Mouse (Mus musculus): ENCODE data around the gene Cacna2d3. TPM values are rescaled to one million over a fixed set of nuclear protein-coding genes. Genes with fewer than 3 reads are reported as not detected.

The Cacna2d3 gene
- total and polyA plus RNA-seq, 3 experiments: not detected

DNA sequence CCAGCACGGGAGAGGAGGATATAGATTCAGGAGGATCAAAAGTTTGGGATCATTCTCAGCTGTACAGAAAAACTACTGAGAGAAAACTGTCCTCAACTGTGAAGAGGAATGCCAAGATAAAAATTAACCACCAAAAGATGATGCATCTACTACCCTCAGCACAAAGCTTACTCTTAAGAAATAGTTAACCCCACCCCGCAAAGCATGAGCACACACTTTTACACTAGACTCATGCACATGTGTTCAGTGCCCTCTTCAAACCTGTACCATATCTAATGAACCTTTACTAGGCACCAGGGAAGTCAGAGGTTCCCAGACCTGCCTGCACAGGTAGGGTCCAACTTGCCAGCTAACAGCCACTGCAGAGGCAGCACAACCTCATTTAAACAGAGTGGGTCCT is 771.2 kb downstream of the Cacna2d3 start:
- H3K4me1 ChIP-seq (ENCODE audit: control insufficient read depth in 1 of 2, insufficient read depth in 2 of 2, low read length in 2 of 2): no peaks in the 10 kb centered on the region
- H3K27ac ChIP-seq (ENCODE audit: control insufficient read depth, low read depth, low read length): no peak overlapping the region
- H3K36me3 ChIP-seq (ENCODE audit: control insufficient read depth in 1 of 2, insufficient read depth in 2 of 2, low read length in 2 of 2): no peaks in the 10 kb centered on the region
- no peak for TF ChIP-seq JUND (IDR thresholded peaks at IDR 0.05; ENCODE audit: low read depth, low read length)
- no peak for TF ChIP-seq MEF2A (IDR thresholded peaks at IDR 0.05; ENCODE audit: extremely low read depth, insufficient replicate concordance, low read depth, low read length, poor library complexity, severe bottlenecking)
- TF ChIP-seq CHD1 (IDR thresholded peaks at IDR 0.05; ENCODE audit: low read depth, low read length): no peak
- TF ChIP-seq SIN3A (IDR thresholded peaks at IDR 0.05; ENCODE audit: low read length): no peak
- H3K9ac ChIP-seq (ENCODE audit: control insufficient read depth, low read depth, low read length, poor library complexity, severe bottlenecking): no peak overlapping the region
- no peak for DNase-seq (ENCODE audit: low read depth, low spot score)
- no peaks in the 10 kb centered on the region for H3K79me2 ChIP-seq (ENCODE audit: control insufficient read depth, insufficient read depth, low read length, poor library complexity)
- no peak overlapping the region for H3K4me3 ChIP-seq (ENCODE audit: control insufficient read depth in 1 of 2, insufficient read depth in 1 of 2, low read depth in 2 of 2, low read length in 2 of 2)
- no peaks in the 10 kb centered on the region for H3K27me3 ChIP-seq (ENCODE audit: control insufficient read depth in 1 of 2, insufficient read depth in 2 of 2, low read length in 2 of 2)
- H3K9me3 ChIP-seq (replicated peaks; ENCODE audit: insufficient read depth, low read length): no peaks in the 10 kb centered on the region

DNA sequence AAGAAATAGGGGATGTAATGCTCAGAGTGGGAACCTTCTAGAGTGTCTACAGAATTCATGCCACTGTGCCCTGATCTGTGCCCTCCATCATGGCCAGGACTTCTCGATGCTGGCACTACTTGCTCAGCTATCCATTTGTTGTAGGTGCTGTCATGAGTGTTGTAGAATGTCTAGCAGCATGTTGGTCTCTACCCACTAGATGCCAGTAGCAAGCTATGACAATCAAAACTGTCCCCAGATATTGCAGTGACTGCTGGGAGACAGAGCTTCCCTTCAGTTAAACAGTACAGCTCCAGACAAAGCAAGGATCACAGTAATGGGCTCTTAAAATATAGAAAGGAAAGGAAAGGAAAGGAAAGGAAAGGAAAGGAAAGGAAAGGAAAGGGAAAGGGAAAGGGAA is 771.9 kb downstream of the Cacna2d3 start:
- Histone ChIP-seq H3K9me3 (replicated peaks; ENCODE audit: insufficient read depth, low read length) (no peaks in the 10 kb centered on the region), H3K27me3 (ENCODE audit: control insufficient read depth in 1 of 2, insufficient read depth in 2 of 2, low read length in 2 of 2) (no peaks in the 10 kb centered on the region), H3K9ac (ENCODE audit: control insufficient read depth, low read depth, low read length, poor library complexity, severe bottlenecking) (no peak overlapping the region), H3K27ac (ENCODE audit: control insufficient read depth, low read depth, low read length) (no peak overlapping the region), H3K4me1 (ENCODE audit: control insufficient read depth in 1 of 2, insufficient read depth in 2 of 2, low read length in 2 of 2) (no peaks in the 10 kb centered on the region), H3K79me2 (ENCODE audit: control insufficient read depth, insufficient read depth, low read length, poor library complexity) (no peaks in the 10 kb centered on the region), H3K4me3 (ENCODE audit: control insufficient read depth in 1 of 2, insufficient read depth in 1 of 2, low read depth in 2 of 2, low read length in 2 of 2) (no peak overlapping the region), H3K36me3 (ENCODE audit: control insufficient read depth in 1 of 2, insufficient read depth in 2 of 2, low read length in 2 of 2) (no peaks in the 10 kb centered on the region)
- no peak for DNase-seq (ENCODE audit: low read depth, low spot score)
- TF ChIP-seq GABPA (IDR thresholded peaks at IDR 0.05; ENCODE audit: low read depth, low read length): no peak
- TF ChIP-seq HCFC1 (IDR thresholded peaks at IDR 0.05; ENCODE audit: low read depth, low read length): no peak
- no peak for TF ChIP-seq POLR2AphosphoS5 (IDR thresholded peaks at IDR 0.05; ENCODE audit: borderline replicate concordance, low read depth, low read length)
- no peak for TF ChIP-seq KAT2A (conservative IDR thresholded peaks at IDR 0.05; ENCODE audit: low read depth, low read length)
- TF ChIP-seq BHLHE40 (IDR thresholded peaks at IDR 0.05; ENCODE audit: borderline replicate concordance, low read depth, low read length): no peak
- TF ChIP-seq JUND (IDR thresholded peaks at IDR 0.05; ENCODE audit: low read depth, low read length): no peak
- TF ChIP-seq ZKSCAN1 (IDR thresholded peaks at IDR 0.05; ENCODE audit: low read depth, low read length): no peak
- TF ChIP-seq MEF2A (IDR thresholded peaks at IDR 0.05; ENCODE audit: extremely low read depth, insufficient replicate concordance, low read depth, low read length, poor library complexity, severe bottlenecking): no peak
- no peak for TF ChIP-seq ZNF384 (IDR thresholded peaks at IDR 0.05; ENCODE audit: low read depth, low read length)
- no peak for TF ChIP-seq RAD21 (IDR thresholded peaks at IDR 0.05; ENCODE audit: low read depth, low read length)
- TF ChIP-seq POLR2A (IDR thresholded peaks at IDR 0.05; ENCODE audit: control insufficient read depth in 1 of 2, insufficient read depth in 1 of 2, low read depth in 1 of 2, low read length in 2 of 2, poor library complexity in 1 of 2): no peak
- no peak for TF ChIP-seq MXI1 (IDR thresholded peaks at IDR 0.05; ENCODE audit: low read depth, low read length)
- TF ChIP-seq POLR2AphosphoS2 (IDR thresholded peaks at IDR 0.05; ENCODE audit: low read length): no peak
- no peak for TF ChIP-seq GATA1 (IDR thresholded peaks at IDR 0.05; ENCODE audit: low read depth, low read length)
- no peak for TF ChIP-seq TCF12 (IDR thresholded peaks at IDR 0.05; ENCODE audit: low read depth, low read length)
- TF ChIP-seq MYB (IDR thresholded peaks at IDR 0.05; ENCODE audit: low read depth, low read length): no peak
- no peak for TF ChIP-seq NELFE (IDR thresholded peaks at IDR 0.05; ENCODE audit: low read depth, low read length)
- no peak for TF ChIP-seq MYC (IDR thresholded peaks at IDR 0.05; ENCODE audit: low read depth, low read length)
- no peak for TF ChIP-seq ETS1 (IDR thresholded peaks at IDR 0.05; ENCODE audit: low read depth, low read length)

All from MEL (cell line).